Mouse (Mus musculus): ENCODE data around the gene Pax5. TPM values are rescaled to one million over a fixed set of nuclear protein-coding genes. Genes with fewer than 3 reads are reported as not detected.

The Pax5 gene
- total and polyA plus RNA-seq, 3 experiments = not detected

DNA sequence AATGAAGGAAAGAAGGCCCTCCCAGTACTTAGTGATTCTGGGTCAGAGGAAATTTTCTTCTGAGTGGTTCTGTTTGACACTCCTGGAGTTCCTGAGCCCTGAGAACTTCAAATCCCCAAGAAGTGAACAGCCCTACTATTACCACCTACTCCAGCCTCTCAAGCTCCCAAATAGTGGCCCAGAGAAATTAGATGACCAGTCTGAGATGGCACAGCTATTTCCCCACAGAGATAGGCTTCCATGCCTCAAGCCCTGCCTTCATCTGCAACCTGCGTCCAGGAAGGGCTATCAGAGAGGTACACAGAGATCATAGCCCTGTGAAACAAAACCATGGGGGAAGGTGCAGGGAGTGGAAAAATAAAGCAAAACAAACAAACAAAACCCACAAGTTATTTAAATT lies 3.4 kb downstream of the Pax5 start:
- H3K4me3 ChIP-seq (ENCODE audit: control insufficient read depth in 1 of 2, insufficient read depth in 1 of 2, low read depth in 2 of 2, low read length in 2 of 2) = no peak overlapping the region
- no peaks in the 10 kb centered on the region for H3K27me3 ChIP-seq (ENCODE audit: control insufficient read depth in 1 of 2, insufficient read depth in 2 of 2, low read length in 2 of 2)
- no peak overlapping the region for H3K27ac ChIP-seq (ENCODE audit: control insufficient read depth, low read depth, low read length)
- H3K9ac ChIP-seq (ENCODE audit: control insufficient read depth, low read depth, low read length, poor library complexity, severe bottlenecking) = no peak overlapping the region
- DNase-seq (ENCODE audit: low read depth, low spot score) = no peak
- TF ChIP-seq UBTF (IDR thresholded peaks at IDR 0.05; ENCODE audit: borderline replicate concordance, insufficient read depth, low read depth, low read length) (no peak), ELF1 (IDR thresholded peaks at IDR 0.05; ENCODE audit: low read depth, low read length) (no peak), ETS1 (IDR thresholded peaks at IDR 0.05; ENCODE audit: low read depth, low read length) (no peak), GATA1 (IDR thresholded peaks at IDR 0.05; ENCODE audit: low read depth, low read length) (no peak), MAZ (IDR thresholded peaks at IDR 0.05; ENCODE audit: low read depth, low read length) (no peak), USF1 (IDR thresholded peaks at IDR 0.05; ENCODE audit: low read depth, low read length) (no peak), RAD21 (IDR thresholded peaks at IDR 0.05; ENCODE audit: low read depth, low read length) (no peak), ZC3H11A (IDR thresholded peaks at IDR 0.05; ENCODE audit: low read depth, low read length) (no peak), CHD2 (IDR thresholded peaks at IDR 0.05; ENCODE audit: low read length) (no peak), SIN3A (IDR thresholded peaks at IDR 0.05; ENCODE audit: low read length) (no peak), GABPA (IDR thresholded peaks at IDR 0.05; ENCODE audit: low read depth, low read length) (no peak), MYC (IDR thresholded peaks at IDR 0.05; ENCODE audit: low read depth, low read length) (no peak), MAFK (IDR thresholded peaks at IDR 0.05; ENCODE audit: borderline replicate concordance, low read depth, low read length) (no peak), ZKSCAN1 (IDR thresholded peaks at IDR 0.05; ENCODE audit: low read depth, low read length) (no peak), ZNF384 (IDR thresholded peaks at IDR 0.05; ENCODE audit: low read depth, low read length) (no peak), ZMIZ1 (IDR thresholded peaks at IDR 0.05; ENCODE audit: low read depth, low read length) (no peak), USF2 (IDR thresholded peaks at IDR 0.05; ENCODE audit: borderline replicate concordance in 1 of 2, insufficient read depth in 1 of 2, low read depth in 1 of 2, low read length in 2 of 2) (no peak), CTCF (IDR thresholded peaks at IDR 0.05 in 2 of 3, conservative IDR thresholded peaks at IDR 0.05 in 1 of 3; ENCODE audit: control insufficient read depth in 1 of 3, insufficient read depth in 1 of 3, low read depth in 2 of 3, low read length in 3 of 3, poor library complexity in 1 of 3, severe bottlenecking in 1 of 3) (no peak), KAT2A (conservative IDR thresholded peaks at IDR 0.05; ENCODE audit: low read depth, low read length) (no peak), BHLHE40 (IDR thresholded peaks at IDR 0.05; ENCODE audit: borderline replicate concordance, low read depth, low read length) (no peak)
- no peaks in the 10 kb centered on the region for H3K79me2 ChIP-seq (ENCODE audit: control insufficient read depth, insufficient read depth, low read length, poor library complexity)
- no peaks in the 10 kb centered on the region for H3K9me3 ChIP-seq (replicated peaks; ENCODE audit: insufficient read depth, low read length)
- H3K4me1 ChIP-seq (ENCODE audit: control insufficient read depth in 1 of 2, insufficient read depth in 2 of 2, low read length in 2 of 2) = no peaks in the 10 kb centered on the region
- H3K36me3 ChIP-seq (ENCODE audit: control insufficient read depth in 1 of 2, insufficient read depth in 2 of 2, low read length in 2 of 2) = no peaks in the 10 kb centered on the region

DNA sequence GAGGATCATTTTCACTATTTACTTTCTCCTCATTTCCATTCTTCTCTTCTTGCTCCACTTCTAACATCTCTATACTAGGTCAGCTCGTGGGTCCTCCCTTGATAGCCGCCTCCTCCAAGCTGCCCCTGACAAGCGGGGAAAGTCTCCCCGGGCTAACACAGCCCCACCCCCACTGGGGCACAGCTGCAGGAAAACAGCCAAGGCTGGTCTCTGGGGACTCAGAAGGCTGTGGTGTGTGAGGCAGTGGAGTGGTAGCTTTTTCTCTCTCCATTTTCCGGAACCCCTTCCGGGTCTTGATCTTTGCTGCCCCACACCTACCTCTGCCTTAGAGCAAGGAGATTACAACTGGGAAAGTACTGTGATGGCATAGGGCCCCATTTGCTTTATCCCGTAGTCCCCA lies 4.3 kb downstream of the Pax5 start:
- Histone ChIP-seq H3K4me1 (ENCODE audit: control insufficient read depth in 1 of 2, insufficient read depth in 2 of 2, low read length in 2 of 2) (no peaks in the 10 kb centered on the region), H3K9ac (ENCODE audit: control insufficient read depth, low read depth, low read length, poor library complexity, severe bottlenecking) (no peak overlapping the region), H3K79me2 (ENCODE audit: control insufficient read depth, insufficient read depth, low read length, poor library complexity) (no peaks in the 10 kb centered on the region), H3K4me3 (ENCODE audit: control insufficient read depth in 1 of 2, insufficient read depth in 1 of 2, low read depth in 2 of 2, low read length in 2 of 2) (no peak overlapping the region), H3K27me3 (ENCODE audit: control insufficient read depth in 1 of 2, insufficient read depth in 2 of 2, low read length in 2 of 2) (no peaks in the 10 kb centered on the region), H3K36me3 (ENCODE audit: control insufficient read depth in 1 of 2, insufficient read depth in 2 of 2, low read length in 2 of 2) (no peaks in the 10 kb centered on the region), H3K27ac (ENCODE audit: control insufficient read depth, low read depth, low read length) (no peak overlapping the region), H3K9me3 (replicated peaks; ENCODE audit: insufficient read depth, low read length) (no peaks in the 10 kb centered on the region)
- DNase-seq (ENCODE audit: low read depth, low spot score) = no peak
- TF ChIP-seq CHD1 (IDR thresholded peaks at IDR 0.05; ENCODE audit: low read depth, low read length) = no peak
- no peak for TF ChIP-seq EP300 (IDR thresholded peaks at IDR 0.05; ENCODE audit: low read depth in 1 of 2, low read length in 2 of 2)
- no peak for TF ChIP-seq TAL1 (IDR thresholded peaks at IDR 0.05; ENCODE audit: low read length)
- no peak for TF ChIP-seq ETS1 (IDR thresholded peaks at IDR 0.05; ENCODE audit: low read depth, low read length)

All from MEL (cell line).